Mouse (Mus musculus): ENCODE data around the gene Cisd1.

DNA sequence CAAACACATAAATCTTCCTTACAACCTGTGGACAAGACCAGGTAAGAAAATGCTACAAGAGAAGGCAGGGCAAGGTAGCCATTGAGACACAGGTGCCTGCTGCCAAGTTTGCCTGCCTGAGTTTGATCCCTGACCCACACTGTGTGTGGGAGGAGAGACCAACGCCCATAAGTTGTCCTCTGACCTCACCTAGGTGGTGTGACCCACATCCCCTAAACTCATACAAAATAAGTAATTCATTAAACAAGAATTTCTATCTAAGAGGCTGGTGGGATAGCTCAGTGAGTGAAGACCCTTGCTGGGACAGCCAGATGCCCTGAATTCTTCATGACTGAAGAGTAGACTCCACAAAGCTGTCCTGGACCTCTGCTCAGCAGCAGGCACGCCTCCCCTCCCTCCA, 4.6 kb downstream of the Cisd1 start:
- TF ChIP-seq CTCF (IDR thresholded peaks at IDR 0.05; ENCODE audit: low read depth) (no peak), EP300 (IDR thresholded peaks at IDR 0.05; ENCODE audit: low read depth) (no peak)
